Mouse (Mus musculus) ovary, postnatal 14 days (tissue): ENCODE measurements around the gene Prrx1.

Source experiments
- DNase-seq: peaks from one replicate; pipeline ENCODE4 v3.0.0; 2022; ENCODE audit warnings: low spot score

The Prrx1 gene

GRCm38 (mm10) chr1:163313101-163313773 lies at the start of gene Prrx1:
Prrx1 (minus strand) TSS chr1:163313710.
- DNase-seq: no peak

GRCm38 (mm10) chr1:163362202-163362601 lies 48.7 kb upstream of the Prrx1 start:
- no peak for DNase-seq

- DNase-seq: no peak
Measured at GRCm38 (mm10) chr1:163361376-163361775, 47.9 kb upstream of the Prrx1 start.

GRCm38 (mm10) chr1:163360796-163361195 lies 47.3 kb upstream of the Prrx1 start:
- no peak for DNase-seq

- DNase-seq: no peak
Measured at GRCm38 (mm10) chr1:163359521-163359920, 46.0 kb upstream of the Prrx1 start.

GRCm38 (mm10) chr1:163358165-163358564 lies 44.7 kb upstream of the Prrx1 start:
- no peak for DNase-seq

- DNase-seq: no peak
Measured at GRCm38 (mm10) chr1:163357733-163358132, 44.2 kb upstream of the Prrx1 start.

- no peak for DNase-seq
Measured at GRCm38 (mm10) chr1:163356167-163356566, 42.7 kb upstream of the Prrx1 start.

GRCm38 (mm10) chr1:163355626-163356156 lies 42.2 kb upstream of the Prrx1 start:
- DNase-seq: no peak

GRCm38 (mm10) chr1:163350988-163351387 lies 37.5 kb upstream of the Prrx1 start:
- no peak for DNase-seq

- DNase-seq: no peak
Measured at GRCm38 (mm10) chr1:163345541-163345940, 32.0 kb upstream of the Prrx1 start.

- DNase-seq: no peak
Measured at GRCm38 (mm10) chr1:163344931-163345330, 31.4 kb upstream of the Prrx1 start.

- DNase-seq: no peak
Measured at GRCm38 (mm10) chr1:163339219-163339561, 25.7 kb upstream of the Prrx1 start.

- DNase-seq: no peak
Measured at GRCm38 (mm10) chr1:163338525-163339218, 25.2 kb upstream of the Prrx1 start.

GRCm38 (mm10) chr1:163337821-163338220 lies 24.3 kb upstream of the Prrx1 start:
- no peak for DNase-seq

- no peak for DNase-seq
Measured at GRCm38 (mm10) chr1:163327279-163327678, 13.8 kb upstream of the Prrx1 start.

- DNase-seq: no peak
Measured at GRCm38 (mm10) chr1:163319669-163320571, 6.4 kb upstream of the Prrx1 start.

GRCm38 (mm10) chr1:163316920-163317319 lies 3.4 kb upstream of the Prrx1 start:
- no peak for DNase-seq

- no peak for DNase-seq
Measured at GRCm38 (mm10) chr1:163314829-163315301, 1.4 kb upstream of the Prrx1 start.

GRCm38 (mm10) chr1:163313921-163314725 lies 613 bp upstream of the Prrx1 start:
- no peak for DNase-seq
